Mouse (Mus musculus) neural tube, embryonic 11.5 days (tissue): ENCODE data around the gene Cartpt. TPM values are rescaled to one million over a fixed set of nuclear protein-coding genes. Genes with fewer than 3 reads are reported as not detected.
"Not testable (repeated sequence)": the region's sequence is repeated elsewhere in the genome, so short reads cannot be mapped to it uniquely, and the experiment has no call there.

Experiments used
- ATAC-seq: fragments of 200-750 bp; cut with Nextera tagmentation; 2 replicates; pipeline ENCODE4 v1.8.0; 2017; ENCODE audit warnings: moderate number of reproducible peaks, mild to moderate bottlenecking, moderate TSS enrichment, moderate library complexity; ENCODE audit not compliant: insufficient read depth, low FRiP score, low TSS enrichment
- DNase-seq: peaks from one replicate; pipeline ENCODE4 v3.0.0-alpha.2; 2015; ENCODE audit warnings: low spot score
- H3K27ac ChIP-seq: fragments of 300-500 bp; sonication (generic); 2 replicates; pipeline ENCODE4 v1.5.1; 2014; ENCODE audit warnings: low read depth, mild to moderate bottlenecking, low read length
- H3K27me3 ChIP-seq: fragments of 300-500 bp; sonication (generic); 2 replicates; pipeline ENCODE4 v1.6.1; 2014; ENCODE audit warnings: mild to moderate bottlenecking, low read length, mixed read lengths; ENCODE audit not compliant: control insufficient read depth, insufficient read depth
- H3K36me3 ChIP-seq: fragments of 300-500 bp; sonication (generic); 2 replicates; pipeline ENCODE4 v1.6.1; 2014; ENCODE audit warnings: mild to moderate bottlenecking, low read length, moderate library complexity, mixed read lengths; ENCODE audit not compliant: control insufficient read depth, insufficient read depth
- H3K4me1 ChIP-seq: fragments of 300-500 bp; sonication (generic); 2 replicates; pipeline ENCODE4 v1.6.1; 2014; ENCODE audit warnings: low read length, mixed read lengths; ENCODE audit not compliant: control insufficient read depth, insufficient read depth
- H3K4me2 ChIP-seq: fragments of 300-500 bp; sonication (generic); 2 replicates; pipeline ENCODE4 v1.6.1; 2014; ENCODE audit warnings: low read depth, mild to moderate bottlenecking, moderate library complexity
- H3K4me3 ChIP-seq: fragments of 300-500 bp; sonication (generic); 2 replicates; pipeline ENCODE4 v1.5.1; 2014; ENCODE audit warnings: low read depth, low read length
- H3K9ac ChIP-seq: fragments of 300-500 bp; sonication (generic); 2 replicates; pipeline ENCODE4 v1.6.1; 2014; ENCODE audit warnings: mild to moderate bottlenecking, low read length
- H3K9me3 ChIP-seq: fragments of 300-500 bp; sonication (generic); 2 replicates; pipeline ENCODE4 v1.6.1; 2016; ENCODE audit warnings: low read length; ENCODE audit not compliant: control insufficient read depth
- WGBS: fragments of 180-500 bp; shearing (Covaris S2); extraction: QIAGEN DNeasy Blood & Tissue Kit; methylation state at CpG from one replicate; pipeline ENCODE4 v1.1.7; 2014; 5-methylcytosine and 5-hydroxymethylcytosine counted together
- polyA plus RNA-seq: library from polyadenylated mRNA; unstranded; fragments of >200 nt; fragmentation: Nextera tagmentation; extraction: Ambion mirVana; gene quantifications from 2 replicates; pipeline ENCODE4 v1.2.1, GENCODE M21; 2014

The Cartpt gene
- polyA plus RNA-seq, 1 experiment from 2014 or later = 20.5 TPM

DNA sequence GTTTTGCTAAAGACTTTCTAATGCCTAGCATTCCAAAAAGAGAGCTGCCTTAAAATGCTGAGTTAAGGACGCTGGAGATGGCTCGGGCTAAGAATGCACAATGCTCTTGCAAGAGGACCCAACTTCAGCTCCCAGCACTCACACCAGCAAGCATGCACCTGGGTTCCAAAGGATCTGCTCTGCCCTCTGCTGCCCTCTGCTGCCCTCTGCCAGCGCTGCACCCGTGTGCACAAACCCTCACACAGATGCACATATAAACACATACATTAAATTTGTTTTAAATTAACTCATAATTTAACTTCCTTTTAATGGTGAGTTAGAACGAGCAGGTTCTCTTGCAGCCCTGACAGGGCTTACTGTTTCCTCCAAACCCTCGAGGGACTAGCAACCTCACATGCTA lies 32.5 kb downstream of the Cartpt start:
- Histone ChIP-seq H3K4me1 (no peaks in the 10 kb centered on the region), H3K27ac (no peak overlapping the region), H3K4me3 (no peak overlapping the region), H3K9me3 (no peaks in the 10 kb centered on the region), H3K9ac (no peak overlapping the region), H3K4me2 (no peak overlapping the region), H3K36me3 (no peaks in the 10 kb centered on the region), H3K27me3 (no peaks in the 10 kb centered on the region)
- DNase-seq (no peak), ATAC-seq (no peak)
- WGBS = 97% methylated on average over 6 of the region's 6 CpGs

DNA sequence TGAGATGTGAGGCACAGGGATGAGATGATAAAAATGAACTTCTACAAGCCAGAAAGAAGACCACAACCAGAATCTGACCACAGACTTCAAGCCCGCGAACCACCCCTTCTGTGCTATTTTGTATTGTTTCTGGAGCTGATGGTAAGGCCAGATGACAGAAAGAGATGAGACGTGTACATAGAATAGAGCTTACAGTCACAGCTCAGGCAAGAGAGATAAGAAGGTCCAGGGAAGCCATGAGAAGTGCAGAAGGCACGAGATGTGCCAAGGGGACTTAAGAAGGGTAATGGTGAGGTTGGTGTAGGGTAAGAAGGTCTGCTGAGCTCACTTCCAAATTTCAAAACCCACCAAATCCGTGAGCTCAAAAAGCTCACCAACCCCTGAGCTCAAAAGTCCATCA lies 36.6 kb downstream of the Cartpt start:
- Histone ChIP-seq H3K9ac (no peak overlapping the region), H3K36me3 (no peaks in the 10 kb centered on the region), H3K4me2 (no peak overlapping the region), H3K4me3 (no peak overlapping the region), H3K9me3 (no peaks in the 10 kb centered on the region), H3K4me1 (no peaks in the 10 kb centered on the region), H3K27ac (no peak overlapping the region), H3K27me3 (no peaks in the 10 kb centered on the region)
- 91% methylated on average over 5 of the region's 5 CpGs for WGBS
- no peak for DNase-seq
- no peak for ATAC-seq

DNA sequence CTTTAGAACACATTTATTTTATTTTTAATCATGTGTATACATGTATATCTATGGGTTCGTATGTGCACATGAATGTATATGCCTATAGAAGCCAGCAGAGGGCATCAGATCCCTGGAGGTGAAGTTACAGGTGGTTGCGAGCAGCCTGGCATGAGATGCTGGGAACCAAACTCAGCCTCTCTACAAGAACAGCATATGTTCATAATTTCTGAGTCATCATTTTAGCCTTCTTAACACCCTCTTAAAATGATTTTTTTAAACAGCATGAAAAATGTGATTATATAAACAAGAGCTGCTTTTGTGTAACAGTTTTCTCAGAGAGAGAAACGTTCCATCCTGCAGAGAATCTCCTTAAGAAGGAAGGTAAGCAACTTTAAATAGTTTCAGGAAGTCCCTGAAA lies 40.2 kb downstream of the Cartpt start:
- H3K4me2 ChIP-seq = no peak overlapping the region
- no peak overlapping the region for H3K9ac ChIP-seq
- no peaks in the 10 kb centered on the region for H3K9me3 ChIP-seq
- H3K36me3 ChIP-seq = no peaks in the 10 kb centered on the region
- no peak overlapping the region for H3K4me3 ChIP-seq
- ATAC-seq (no peak), DNase-seq (no peak)
- H3K4me1 ChIP-seq = no peaks in the 10 kb centered on the region
- H3K27me3 ChIP-seq = no peaks in the 10 kb centered on the region
- no peak overlapping the region for H3K27ac ChIP-seq
- 89% methylated on average over 3 of the region's 3 CpGs for WGBS

DNA sequence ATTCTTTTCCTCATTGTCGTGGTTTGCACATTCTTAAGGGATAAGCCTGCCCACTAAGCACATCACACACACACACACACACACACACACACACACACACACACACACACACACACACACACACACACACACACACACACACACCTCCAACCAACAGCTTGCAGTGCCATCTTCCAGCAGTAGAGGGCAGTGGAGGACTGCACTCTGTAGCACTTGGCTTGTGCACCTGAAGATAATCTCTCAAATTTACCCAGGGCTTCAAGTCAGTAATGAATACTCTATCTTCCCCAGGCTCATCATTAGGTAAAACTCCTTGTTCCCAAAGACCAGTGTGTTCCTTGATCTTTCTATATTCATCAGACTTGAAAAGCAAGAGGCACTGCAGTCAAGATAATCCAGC lies 41.8 kb downstream of the Cartpt start:
- ATAC-seq (no peak), DNase-seq (peak; percentile 79)
- H3K4me3 ChIP-seq = no peak overlapping the region
- H3K9me3 ChIP-seq = no peaks in the 10 kb centered on the region
- no peaks in the 10 kb centered on the region for H3K27me3 ChIP-seq
- no peak overlapping the region for H3K9ac ChIP-seq
- 19% methylated on average over 1 of the region's 1 CpGs for WGBS
- H3K27ac ChIP-seq = no peak overlapping the region
- no peaks in the 10 kb centered on the region for H3K4me1 ChIP-seq
- no peak overlapping the region for H3K4me2 ChIP-seq
- no peaks in the 10 kb centered on the region for H3K36me3 ChIP-seq

DNA sequence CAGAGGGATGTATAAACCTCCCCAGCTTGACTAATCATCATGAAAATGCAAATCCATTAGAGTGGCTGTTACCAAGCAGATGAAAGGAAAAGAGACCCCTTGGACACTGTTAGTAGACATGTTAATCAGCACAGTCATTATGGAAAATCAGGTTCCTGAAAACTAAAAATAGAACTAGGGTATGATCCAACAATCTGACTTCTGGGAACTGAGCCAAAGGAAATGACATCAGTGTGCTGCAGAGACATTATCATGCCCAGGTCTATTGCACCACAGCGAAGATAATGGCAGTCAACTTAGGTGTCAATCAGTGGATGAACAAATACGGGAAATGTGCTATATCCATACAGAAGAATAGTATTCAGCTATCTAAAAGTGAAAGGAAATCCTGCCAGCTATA lies 43.0 kb downstream of the Cartpt start:
- Histone ChIP-seq H3K27ac (no peak overlapping the region), H3K27me3 (no peaks in the 10 kb centered on the region), H3K9me3 (no peaks in the 10 kb centered on the region), H3K9ac (no peak overlapping the region), H3K36me3 (no peaks in the 10 kb centered on the region), H3K4me1 (no peaks in the 10 kb centered on the region), H3K4me3 (no peak overlapping the region), H3K4me2 (no peak overlapping the region)
- 82% methylated on average over 2 of the region's 2 CpGs for WGBS
- no peak for DNase-seq
- no peak for ATAC-seq

DNA sequence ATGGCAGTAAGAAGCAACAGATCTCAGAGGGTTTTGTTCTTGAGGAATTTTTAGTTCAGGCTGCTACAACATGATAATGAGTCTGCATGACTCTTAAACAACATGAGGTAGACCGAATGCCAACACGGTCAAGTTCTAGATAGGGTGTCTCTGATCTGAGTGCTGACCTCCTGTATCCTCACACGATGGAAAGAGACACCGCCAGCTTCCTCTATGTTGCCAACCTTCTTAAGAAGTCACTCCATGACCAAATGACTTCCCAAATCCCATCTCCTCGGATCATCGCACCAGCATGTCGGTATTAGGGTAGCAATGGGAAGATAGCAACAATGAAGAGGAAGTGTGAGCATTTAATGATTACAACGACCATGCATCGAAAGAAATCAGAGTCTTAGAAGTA lies 43.6 kb downstream of the Cartpt start:
- Histone ChIP-seq H3K9ac (no peak overlapping the region), H3K4me1 (no peaks in the 10 kb centered on the region), H3K27me3 (no peaks in the 10 kb centered on the region), H3K4me2 (no peak overlapping the region), H3K36me3 (no peaks in the 10 kb centered on the region), H3K27ac (no peak overlapping the region), H3K9me3 (no peaks in the 10 kb centered on the region), H3K4me3 (no peak overlapping the region)
- no peak for ATAC-seq
- DNase-seq = no peak
- WGBS = 87% methylated on average over 9 of the region's 9 CpGs

DNA sequence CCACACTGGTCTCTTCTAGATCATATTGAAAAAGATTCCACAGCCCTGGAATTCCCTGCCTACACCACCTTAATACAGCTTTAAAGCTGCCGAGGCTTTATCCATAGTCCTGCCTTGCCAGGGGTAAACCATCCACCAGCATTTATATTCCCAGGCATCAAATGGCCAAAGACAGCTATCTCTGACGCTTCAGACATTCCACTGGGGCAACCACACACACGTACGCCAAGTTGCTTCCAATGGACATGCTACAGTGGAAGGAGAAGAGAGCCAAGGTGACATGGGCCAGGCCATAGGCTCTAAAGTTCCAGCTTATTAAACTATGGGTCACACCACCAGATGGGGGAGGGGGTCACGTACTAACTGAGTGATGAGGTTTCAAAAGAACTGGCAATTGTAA lies 45.7 kb downstream of the Cartpt start:
- no peak overlapping the region for H3K9ac ChIP-seq
- H3K36me3 ChIP-seq = no peaks in the 10 kb centered on the region
- H3K27me3 ChIP-seq = no peaks in the 10 kb centered on the region
- no peak overlapping the region for H3K27ac ChIP-seq
- H3K4me3 ChIP-seq = no peak overlapping the region
- no peak overlapping the region for H3K4me2 ChIP-seq
- H3K9me3 ChIP-seq = no peaks in the 10 kb centered on the region
- DNase-seq (no peak), ATAC-seq (no peak)
- WGBS = 92% methylated on average over 5 of the region's 5 CpGs
- no peaks in the 10 kb centered on the region for H3K4me1 ChIP-seq

DNA sequence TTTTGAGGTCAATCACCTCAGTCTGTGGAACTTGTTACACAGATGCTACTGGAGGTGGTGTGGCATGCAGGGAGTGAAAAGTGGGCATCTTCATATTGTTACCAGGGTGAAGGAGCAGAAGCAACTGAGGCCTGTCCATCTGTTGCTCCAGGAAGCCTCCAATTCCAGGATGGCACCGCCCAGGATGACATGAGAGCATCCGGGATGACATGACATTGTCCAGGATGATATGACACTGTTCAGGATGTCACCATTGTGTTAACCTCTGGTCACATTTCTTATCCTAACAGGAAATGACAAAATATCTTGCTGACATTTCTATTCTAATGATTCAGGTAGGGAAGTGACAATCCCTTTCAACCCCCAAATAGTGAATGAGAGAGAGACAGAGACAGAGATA lies 47.8 kb downstream of the Cartpt start:
- DNase-seq = no peak
- H3K9ac ChIP-seq = no peak overlapping the region
- 0 out of 2 replicates have a peak, but pooled peaks cover 2% of the 10 kb centered on the region for H3K4me1 ChIP-seq
- H3K4me2 ChIP-seq = no peak overlapping the region
- H3K36me3 ChIP-seq = no peaks in the 10 kb centered on the region
- no peaks in the 10 kb centered on the region for H3K9me3 ChIP-seq
- no peaks in the 10 kb centered on the region for H3K27me3 ChIP-seq
- WGBS = 86% methylated on average over 2 of the region's 2 CpGs
- ATAC-seq = no peak
- H3K27ac ChIP-seq = no peak overlapping the region
- no peak overlapping the region for H3K4me3 ChIP-seq

DNA sequence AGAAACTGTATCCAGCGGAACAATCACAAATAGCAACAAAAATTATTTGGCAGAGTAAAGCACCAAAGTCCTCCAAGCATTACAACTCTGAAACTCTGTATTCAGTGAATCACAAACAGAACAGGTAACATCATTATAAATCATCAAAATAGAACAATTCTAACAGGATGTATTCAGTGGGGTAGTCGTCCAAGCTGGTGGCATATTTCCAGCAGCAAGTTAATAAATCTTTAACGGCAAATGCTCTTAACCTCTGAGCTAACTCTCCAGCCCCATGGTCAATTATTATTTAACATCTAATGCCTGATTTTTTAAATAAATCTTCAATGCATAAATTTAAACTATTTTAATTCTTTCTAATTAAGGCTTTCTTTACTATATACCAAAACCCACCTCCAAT lies 48.5 kb downstream of the Cartpt start:
- not testable (repeated sequence) for DNase-seq, ATAC-seq, H3K36me3 ChIP-seq, H3K4me2 ChIP-seq, H3K27ac ChIP-seq, H3K27me3 ChIP-seq, H3K9ac ChIP-seq, H3K4me1 ChIP-seq, H3K9me3 ChIP-seq, H3K4me3 ChIP-seq
- WGBS = 78% methylated on average over 3 of the region's 3 CpGs
